Mouse (Mus musculus) layer of hippocampus, adult 9-11 months (tissue): ENCODE results near the gene Prr14.
A peak's percentile ranks its signal among the peaks of the same experiment; 100 is the strongest.
"Not testable (repeated sequence)": the region's sequence is repeated elsewhere in the genome, so short reads cannot be mapped to it uniquely, and the experiment has no call there.

Experiments
- DNase-seq: peaks from one replicate; pipeline ENCODE4 v3.0.0; 2022

Gene Prr14

DNA sequence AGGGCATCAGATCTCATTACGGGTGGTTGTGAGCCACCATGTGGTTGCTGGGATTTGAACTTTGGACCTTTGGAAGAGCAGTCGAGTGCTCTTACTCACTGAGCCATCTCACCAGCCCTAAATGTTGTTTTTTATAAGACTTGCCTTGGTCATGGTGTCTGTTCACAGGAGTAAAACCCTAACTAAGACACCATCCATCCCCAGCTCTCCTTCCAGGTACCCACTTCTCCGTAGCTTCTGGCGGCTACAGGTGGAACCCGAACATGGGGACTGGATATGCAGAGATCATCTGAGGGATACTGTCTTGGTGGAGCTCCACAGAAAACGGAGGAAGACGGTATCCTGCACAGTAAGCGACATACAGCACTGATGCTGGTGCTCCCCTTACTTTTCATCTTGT, at the start of gene Prr14:
Gene Prr14 (plus strand): TSS at position 301 of the 400 bp plus-strand sequence.
- not testable (repeated sequence) for DNase-seq

DNA sequence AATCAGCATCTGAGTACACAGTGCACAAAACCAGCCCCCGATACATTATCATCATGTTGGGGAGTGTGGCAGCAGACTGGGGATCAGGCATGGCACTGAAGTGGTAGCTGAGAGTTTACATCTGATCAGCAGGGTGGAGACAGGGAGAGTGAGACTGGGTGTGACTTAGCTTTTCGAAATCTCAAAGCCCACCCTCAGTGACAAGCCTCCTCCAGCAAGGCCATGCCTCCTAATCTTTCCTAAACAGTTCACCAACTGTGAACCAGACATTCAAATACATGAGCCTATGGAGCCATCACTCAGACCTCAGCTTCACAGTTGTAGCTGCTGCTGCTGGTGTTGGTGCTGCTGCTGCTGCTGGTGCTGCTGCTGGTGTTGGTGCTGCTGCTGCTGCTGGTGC, 48.0 kb upstream of the Prr14 start:
- DNase-seq = no peak

DNA sequence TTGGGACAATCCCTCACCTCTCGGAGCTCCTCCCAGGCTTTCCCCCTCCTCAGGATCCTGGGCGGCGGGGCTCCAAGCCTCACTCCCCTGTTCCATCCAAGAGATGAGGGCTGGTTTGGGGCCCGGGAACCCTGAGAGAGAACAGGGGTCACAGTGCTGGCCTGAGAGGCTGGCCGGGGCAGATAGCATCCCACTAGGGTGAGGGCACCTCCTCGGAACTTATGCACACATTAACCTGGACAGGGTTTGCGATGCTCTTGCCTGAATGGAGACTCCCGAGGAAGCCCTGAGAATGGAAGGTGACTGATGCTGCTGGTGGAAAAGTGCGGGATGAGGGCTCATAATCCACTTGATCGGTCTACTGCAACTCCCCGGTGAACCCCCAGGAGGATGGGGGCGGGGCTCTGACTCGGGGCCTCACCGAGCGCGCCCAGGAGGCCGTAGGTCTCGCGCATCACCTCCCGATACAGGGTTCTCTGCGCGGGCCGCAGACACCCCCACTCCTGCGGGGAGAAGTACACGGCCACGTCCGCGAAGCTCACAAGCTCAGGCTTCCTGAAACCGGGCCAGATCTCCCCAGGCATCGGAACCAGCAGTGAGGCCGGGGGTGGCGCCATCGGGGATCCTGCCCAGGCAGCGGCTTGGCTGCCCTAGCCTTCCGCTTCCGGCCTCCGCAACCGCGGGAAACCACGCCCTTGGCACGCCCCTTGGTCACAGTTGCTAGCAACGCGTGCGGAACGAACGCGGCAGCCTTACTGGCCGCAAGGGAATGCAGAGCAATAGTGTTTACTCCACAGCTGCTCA, 37.8 kb upstream of the Prr14 start, which contains the start of gene Zfp688:
Gene Zfp688 (minus strand): TSS at position 681 of the 804 bp plus-strand sequence.
- peak; percentile 90 for DNase-seq

DNA sequence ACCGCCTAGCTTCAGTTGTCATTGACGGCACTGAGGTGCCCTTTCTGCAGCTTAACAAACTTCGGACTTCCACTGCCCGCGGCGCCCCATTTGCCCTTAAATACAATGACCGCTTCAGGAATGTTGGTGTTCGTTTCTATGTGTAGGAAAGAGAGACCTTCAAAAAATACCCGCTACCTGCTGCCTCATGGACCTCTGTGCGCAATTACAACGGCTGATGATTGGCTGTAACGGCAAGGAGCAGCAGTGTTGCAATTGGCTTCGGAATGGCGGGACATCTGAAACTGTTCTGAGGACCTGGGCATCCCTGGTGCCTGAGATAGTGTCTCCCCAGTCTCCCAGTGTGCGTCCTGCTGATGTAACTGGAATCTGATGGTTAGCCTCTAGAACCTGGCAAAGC, 37.2 kb upstream of the Prr14 start:
- DNase-seq = peak; percentile 43

DNA sequence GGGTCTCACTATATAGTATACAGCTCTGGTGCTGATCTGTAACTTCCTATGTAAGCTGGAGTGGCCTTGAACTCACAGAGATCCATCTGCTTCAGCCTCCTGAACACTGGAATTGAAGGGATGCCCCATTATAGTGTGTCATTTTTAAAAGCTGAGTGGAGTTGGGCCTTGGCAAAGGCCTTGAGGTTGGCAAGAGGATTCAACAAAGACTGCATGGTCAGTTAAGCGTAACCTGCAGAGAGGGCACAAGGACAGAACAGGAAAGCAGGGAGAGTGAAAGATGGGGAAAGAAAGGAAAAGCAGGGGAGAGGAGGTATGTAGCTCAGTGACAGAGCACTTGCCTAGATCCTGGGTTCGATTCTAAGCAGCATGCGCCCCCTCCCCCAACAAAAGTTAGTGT, 34.1 kb upstream of the Prr14 start:
- no peak for DNase-seq

DNA sequence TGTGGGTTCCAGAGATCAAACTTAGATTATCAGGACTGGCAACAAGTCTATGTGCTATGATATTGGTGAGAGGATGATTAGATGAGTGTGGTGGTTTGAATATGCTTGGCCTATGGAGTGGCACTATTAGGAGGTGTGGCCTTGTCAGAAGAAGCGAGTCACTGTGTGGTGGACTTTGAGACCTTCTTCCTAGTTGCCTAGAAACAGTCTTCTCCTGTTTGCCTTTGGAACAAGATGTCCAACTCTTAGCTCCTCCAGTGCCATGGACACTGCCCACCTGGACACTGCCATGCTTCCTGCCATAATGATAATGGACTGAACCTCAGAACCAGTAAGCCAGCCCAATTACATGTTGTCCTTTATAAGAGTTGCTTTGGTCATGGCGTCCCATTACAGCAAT, 33.5 kb upstream of the Prr14 start:
- DNase-seq = no peak

DNA sequence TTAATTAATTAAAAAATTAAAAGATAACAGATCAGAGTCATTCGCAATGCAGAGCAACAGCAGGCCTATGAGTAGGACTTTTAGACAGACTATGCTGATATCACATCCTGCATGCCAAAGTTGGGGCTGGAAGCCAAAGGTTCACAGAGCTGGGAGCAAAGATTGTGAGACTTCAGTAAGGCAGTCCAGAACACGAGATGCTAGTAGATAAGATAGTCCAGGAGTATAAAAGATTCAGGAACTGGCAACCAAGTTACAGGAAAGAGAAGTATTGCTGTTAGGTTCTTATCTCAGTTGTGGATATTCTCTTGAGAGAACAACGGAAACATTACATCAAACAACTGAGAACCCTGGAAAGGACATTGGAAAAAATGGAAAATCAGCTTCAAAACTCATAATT, 33.1 kb upstream of the Prr14 start:
- DNase-seq = no peak

DNA sequence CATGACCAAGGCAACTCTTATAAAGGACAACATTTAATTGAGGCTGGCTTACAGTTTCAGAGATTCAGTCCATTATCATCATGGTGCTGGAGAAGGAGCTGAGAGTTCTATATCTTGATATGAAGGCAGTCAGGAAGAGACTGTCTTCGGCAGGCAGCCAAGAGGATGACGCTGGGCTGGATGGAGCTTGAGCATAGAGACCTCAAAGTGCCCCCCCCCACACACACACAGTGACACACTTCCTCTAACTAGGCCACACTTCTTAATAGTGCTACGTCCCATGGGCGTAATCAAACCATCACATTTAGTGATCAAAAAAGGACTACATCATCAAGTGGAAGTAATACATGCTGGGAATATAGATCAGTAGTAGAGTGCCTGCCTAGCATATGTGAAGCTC, 24.2 kb upstream of the Prr14 start:
- no peak for DNase-seq

DNA sequence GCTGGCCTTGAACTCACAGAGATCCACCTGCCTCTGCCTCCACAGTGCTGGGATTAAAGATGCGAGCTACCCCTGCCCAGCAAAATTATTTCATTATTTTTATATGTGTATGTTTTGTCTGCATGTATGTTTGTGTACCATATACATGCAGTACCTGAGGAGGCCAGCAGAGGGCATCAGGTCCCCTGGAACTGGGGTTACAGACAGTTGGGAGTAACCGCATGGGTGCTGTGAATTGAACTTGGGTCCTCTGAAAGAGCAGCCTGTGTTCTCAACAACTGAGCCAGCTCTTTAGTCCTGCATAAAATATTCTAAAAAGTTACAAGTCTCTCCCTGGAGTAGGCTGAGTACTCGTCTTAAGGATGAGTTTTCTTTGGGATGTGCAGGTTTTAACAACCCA, 21.7 kb upstream of the Prr14 start:
- DNase-seq = no peak

DNA sequence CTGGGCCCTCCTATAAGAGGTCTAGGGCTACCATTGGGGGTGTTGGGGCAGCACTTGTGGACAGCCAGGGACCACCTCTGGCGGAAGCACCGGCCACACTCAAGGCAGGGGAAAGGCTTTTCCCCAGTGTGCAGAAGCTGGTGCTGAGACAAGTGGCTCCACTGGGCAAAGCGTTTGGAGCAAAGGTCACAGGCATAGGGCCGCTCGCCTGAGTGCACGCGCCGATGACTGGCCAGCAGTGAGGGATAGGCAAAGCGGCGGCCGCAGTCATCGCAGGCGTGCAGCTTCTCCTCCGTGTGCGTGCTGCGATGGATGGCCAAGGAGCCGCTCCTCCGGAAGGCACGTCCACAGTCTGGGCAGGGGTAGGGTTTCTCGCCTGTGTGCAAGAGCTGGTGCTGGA, 15.4 kb upstream of the Prr14 start:
- no peak for DNase-seq

DNA sequence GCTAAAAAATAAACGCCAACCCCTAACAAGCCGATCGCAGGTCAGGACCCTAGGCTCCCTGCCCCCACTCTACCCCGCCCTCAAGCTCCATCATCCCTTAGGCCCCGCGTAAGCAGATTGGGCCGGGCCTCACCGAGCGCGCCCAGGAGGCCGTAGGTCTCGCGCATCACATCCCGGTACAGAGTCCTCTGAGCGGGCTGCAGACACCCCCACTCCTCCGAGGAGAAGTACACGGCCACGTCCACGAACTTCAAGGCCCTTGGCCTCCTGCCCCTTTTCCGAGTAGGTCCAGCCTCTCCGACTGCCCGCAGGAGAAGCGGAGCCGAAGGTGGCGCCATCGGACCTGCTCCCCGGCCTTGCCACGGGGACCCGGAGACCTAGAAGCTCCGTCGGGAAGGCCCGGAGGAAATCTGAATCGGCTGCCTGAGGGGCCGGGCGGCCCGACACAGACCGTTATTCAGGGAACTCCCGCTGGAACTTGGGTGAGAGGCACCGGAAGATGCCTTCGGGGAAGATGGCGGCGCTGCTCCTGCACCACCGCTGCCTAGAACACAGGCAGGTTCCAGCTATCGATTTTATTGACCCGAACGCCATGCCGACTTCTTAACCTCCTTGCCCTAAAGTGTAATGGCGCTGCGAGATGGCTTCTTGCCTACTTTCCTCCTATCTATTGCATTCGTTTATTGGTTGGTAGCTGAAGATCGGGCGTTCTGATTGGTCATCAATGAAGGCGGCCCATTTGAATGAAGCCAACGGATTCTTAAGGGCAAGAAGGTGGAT, 10.7 kb upstream of the Prr14 start, which contains the start of gene Zfp689:
Gene Zfp689 (minus strand): TSS at position 638 of the 780 bp plus-strand sequence.
- peak; percentile 97 for DNase-seq

DNA sequence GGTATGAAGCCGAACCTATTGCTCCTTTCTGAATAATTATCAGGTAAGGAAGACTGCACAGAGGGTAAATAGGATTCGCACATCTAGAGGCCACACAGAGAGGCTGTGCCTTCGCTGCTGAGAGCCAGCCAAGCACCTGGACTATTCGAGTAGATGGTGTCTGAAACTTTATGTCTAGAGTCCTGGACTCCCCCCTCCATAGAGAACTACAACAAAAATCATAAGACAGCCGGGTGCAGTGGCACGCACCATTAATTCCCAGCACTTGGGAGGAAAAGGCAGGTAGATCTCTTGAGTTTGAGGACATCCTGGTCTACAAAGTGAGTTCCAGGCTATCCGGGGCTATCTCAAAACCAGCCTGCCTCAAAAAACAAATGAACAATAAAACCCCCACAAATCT, 9.4 kb upstream of the Prr14 start:
- no peak for DNase-seq

DNA sequence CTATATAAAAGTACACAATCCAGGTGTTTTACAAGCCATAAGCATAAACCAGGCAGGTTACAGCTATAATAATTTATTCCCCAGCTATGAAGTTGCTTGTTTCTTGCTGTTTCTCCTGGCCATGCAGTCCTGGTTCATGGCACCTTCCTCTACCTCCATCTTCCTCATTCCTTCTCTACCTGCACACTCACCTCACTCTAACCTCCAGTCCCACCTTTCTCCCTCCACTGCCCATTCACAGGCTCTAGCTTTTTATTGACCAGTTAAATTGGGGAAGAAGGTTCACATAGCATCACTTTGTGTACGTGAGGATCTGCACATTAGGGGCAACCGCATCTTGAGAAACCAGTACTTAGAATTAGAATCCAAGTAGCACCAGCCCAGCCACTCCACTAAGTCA, 6.4 kb upstream of the Prr14 start:
- no peak for DNase-seq

DNA sequence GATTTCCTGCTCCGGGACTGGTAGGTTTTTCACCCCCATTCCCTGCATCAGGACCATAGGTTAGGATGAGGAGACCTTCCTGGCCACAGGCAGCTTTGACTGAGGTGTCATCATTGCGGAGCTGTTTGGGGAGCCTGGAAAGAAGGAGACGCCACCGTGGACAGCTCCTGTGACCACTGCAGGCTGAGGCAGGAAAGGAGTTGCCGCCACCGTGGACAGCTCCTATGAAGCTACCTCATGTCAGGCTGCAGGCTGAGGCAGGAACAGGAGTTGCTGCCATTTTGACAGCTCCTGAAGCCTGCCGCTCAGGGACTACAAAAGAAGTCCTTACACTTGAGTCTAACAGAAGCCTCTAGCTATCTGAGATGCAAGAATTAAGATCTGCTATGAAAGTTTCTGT, 4.5 kb upstream of the Prr14 start:
- DNase-seq = no peak

DNA sequence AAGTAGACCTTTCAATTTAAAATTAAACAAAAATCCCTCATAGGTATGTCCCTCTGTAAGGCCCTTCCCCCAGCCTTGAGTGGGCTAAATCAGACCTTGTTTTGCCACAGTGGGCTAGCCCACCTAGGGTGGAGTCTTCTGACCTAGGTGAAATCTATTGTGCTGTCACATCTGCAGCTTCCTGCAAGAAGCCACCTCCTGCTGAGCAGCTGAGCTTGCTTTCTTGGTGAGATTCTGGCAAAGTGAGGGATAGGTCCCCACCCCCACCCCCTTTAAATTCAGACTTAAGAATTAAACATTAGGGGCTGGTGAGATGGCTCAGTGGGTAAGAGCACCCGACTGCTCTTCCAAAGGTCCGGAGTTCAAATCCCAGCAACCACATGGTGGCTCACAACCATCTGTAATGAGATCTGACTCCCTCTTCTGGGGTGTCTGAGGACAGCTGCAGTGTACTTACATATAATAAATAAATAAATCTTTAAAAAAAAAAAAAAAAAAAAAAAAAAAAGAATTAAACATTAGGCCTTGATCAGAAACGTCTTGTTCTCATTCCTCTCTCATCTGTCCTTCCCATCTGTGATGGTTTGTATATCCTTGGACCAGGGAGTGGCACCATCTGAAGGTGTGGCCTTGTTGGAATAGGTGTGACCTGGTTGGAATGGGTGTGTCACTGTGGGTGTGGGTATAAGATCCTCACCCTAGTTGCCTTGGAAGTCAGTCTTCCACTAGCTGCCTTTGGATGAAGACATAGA, 864 bp upstream of the Prr14 start:
- DNase-seq = not testable (repeated sequence)

DNA sequence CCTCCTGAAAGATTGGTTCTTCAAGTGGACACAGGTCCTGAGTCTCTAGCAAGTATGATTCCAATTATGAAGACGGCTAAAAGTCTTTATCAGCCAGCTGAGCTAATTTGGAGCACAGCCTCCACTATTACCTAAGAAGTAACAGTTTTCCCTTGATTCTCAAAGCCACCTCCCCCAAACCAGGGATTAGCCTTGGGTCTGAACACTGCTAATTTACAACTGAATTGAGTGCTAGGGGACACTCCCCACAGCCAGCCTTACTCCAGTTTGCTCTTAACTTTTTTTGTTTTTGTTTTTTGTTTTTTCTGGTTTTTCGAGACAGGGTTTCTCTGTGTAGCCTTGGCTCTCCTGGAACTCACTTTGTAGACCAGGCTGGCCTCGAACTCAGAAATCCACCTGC, 5.8 kb downstream of the Prr14 start:
- no peak for DNase-seq

DNA sequence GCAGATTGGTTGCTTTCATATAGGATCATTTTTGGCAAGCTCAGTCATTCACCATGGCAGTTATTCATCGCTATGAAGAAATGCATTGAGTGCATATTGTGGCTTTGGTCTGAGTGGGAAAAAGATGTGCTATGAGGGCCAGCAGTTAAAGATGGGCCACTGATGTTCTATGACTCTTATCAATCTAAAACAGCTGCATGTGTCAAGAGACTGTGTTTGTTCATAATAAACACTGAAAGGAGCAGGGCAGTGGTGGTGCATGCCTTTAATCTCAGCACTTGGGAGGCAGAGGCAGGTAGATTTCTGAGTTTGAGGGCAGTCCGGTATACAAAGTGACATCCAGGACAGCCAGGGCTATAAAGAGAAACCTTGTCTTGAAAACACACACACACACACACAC, 6.3 kb downstream of the Prr14 start:
- DNase-seq = not testable (repeated sequence)

DNA sequence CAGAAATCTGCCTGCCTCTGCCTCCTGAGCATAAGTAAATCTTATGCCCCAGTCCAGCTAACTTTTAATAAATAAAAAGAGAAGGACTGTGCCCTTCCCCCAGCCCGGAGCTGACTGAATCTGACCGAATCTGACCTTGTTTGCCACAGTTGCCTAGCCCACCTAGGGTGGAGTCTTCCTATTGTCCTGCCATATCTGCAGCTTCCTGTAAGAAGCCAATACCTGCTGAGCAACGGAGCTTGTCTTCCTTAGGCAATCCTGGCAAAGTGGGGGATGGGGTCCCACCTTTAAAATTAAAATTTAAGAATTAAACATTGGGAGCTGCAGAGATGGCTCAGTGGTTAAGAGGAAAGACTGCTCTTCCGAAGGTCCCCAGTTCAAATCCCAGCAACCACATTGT, 7.2 kb downstream of the Prr14 start:
- no peak for DNase-seq

DNA sequence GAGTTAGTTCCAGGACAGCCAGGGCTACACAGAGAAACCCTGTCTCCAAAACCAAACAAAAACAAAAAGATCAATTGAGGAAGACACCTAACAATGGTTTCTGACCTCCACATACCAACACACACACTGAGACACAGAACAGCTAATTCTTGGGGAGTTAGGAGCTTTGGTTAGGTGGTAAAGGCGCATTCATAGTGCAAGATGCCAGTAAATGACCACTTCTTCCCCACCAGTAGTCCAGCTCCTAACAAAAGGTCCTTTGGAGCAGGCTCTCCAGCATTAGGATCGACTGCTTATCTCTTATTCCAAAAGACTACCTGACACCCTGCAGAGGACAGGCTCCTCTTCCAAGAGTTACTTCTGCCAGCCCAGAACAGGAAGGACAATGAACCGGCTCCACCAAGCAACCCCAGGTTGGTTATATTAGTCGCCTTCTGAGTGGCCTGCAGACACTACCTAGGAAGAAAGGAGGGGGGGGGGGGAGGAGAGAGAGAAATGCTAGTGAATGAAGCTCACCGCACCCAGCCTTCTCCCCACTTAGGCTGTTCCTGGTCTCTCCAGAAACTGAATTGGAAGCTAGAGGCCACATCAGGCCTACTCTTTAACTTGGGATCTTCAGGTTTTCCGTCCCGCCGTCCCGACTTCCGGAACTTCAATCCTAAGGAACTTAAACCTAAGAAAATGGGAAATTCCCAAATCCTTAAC, 10.8 kb downstream of the Prr14 start:
- DNase-seq = no peak

DNA sequence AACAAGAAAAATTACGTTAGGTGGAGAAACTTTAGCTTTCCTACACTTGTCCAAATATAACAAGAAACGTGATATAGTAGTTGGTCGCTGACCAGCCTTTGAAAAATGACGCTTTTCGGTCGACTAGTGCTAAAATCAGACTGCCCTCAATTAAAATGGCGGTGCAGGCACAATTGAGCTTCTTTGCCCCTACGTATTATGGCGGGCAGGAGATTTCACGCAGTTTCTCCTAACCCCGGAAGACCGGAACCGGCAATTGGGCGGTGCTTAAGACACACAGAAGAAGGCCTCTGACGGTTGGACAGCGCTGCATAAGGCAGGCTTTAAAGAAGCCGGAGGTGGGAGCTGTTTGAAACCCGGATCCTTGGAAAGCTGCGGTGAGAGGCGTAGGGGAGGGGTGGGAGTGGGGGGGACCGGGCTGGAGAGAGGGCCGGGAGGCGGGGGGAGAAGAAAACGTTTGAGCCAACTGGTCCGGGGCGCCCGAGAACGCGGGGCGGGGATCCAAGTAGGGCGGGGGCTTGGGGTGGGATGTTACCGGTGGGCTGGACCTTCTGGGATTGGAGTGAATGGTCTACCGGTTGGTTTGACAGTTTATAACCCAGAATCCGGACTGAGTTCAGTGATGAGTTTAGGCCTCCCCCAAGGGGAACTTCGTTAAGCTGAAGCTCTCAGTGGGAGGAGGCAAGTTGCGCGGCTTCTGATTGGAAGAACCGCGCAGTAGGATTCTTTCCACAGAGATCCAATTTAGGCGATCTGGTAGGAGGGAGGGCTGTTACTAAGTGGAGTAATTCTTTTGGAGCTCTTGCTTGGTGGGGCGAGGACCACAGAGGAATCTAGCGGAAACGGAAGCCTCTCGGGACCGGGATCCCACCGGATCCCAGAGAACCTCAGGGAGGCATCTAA, 11.6 kb downstream of the Prr14 start:
- DNase-seq = peak; percentile 98

DNA sequence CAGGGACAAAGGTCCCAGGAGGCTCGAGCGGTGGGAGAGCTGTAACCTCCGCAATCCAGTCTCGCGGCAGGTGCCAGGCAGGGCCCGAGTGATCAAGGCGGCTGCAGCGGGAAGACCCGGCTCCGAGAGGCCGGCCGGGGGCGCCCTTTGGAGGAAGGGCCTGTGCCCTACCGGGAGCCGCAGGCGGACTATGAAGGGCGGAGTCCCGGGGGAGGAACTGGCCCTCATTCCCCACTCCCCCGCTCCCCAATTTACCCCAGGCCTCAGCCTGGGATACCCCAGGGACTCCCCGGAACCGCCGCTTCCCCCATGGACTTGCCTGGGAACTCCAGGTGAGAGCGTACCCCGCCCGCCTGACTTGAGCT, 12.2 kb downstream of the Prr14 start:
- DNase-seq = no peak

DNA sequence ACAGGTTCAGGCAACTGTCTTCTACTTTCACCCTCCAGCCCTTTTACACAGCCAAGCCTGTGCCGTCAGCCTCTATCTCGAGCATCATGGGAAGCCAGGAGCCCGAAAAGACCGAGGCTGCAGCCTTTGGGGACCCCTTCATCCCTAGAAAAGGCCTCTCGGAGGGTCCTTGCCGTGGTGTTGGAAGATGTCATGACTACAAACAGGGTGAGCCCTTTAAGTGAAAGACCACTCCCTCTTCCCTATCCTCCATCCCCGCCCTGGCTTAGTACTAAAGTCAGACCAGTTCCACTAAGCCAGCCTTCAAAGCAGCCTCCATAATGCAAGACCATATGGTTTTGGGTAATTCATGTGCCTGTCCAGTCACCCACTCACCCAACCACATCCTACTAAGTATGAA, 12.6 kb downstream of the Prr14 start:
- DNase-seq = no peak
